Mouse (Mus musculus) lung, adult 18-20 months (tissue): ENCODE measurements around the gene Ltbp2.

Experiments used
- DNase-seq, 2 experiments: peaks; one replicate each; pipeline ENCODE4 v3.0.0; 2022; ENCODE audit warnings: mixed read lengths in 2 of 2

Gene Ltbp2

GRCm38 (mm10) chr12:84876481-84877121, at the start of gene Ltbp2:
Ltbp2 (minus strand) TSS chr12:84876532.
- DNase-seq: peak; percentile 88 to 93

- no peak for DNase-seq
Measured at GRCm38 (mm10) chr12:84924324-84924723, 48.0 kb upstream of the Ltbp2 start.

GRCm38 (mm10) chr12:84921881-84922419, 45.6 kb upstream of the Ltbp2 start:
- no peak for DNase-seq

GRCm38 (mm10) chr12:84918809-84919208, 42.5 kb upstream of the Ltbp2 start:
- no peak for DNase-seq

- DNase-seq: peak in 1 of 2 experiments; percentile 18
Measured at GRCm38 (mm10) chr12:84917799-84918198, 41.5 kb upstream of the Ltbp2 start.

- DNase-seq: peak; percentile 18 to 34
Measured at GRCm38 (mm10) chr12:84914959-84915358, 38.6 kb upstream of the Ltbp2 start.

- DNase-seq: no peak
Measured at GRCm38 (mm10) chr12:84912652-84913104, 36.3 kb upstream of the Ltbp2 start.

- DNase-seq: no peak
Measured at GRCm38 (mm10) chr12:84911640-84912039, 35.3 kb upstream of the Ltbp2 start.

- DNase-seq: no peak
Measured at GRCm38 (mm10) chr12:84910066-84910465, 33.7 kb upstream of the Ltbp2 start.

- peak; percentile 17 to 27 for DNase-seq
Measured at GRCm38 (mm10) chr12:84907627-84908480, 31.5 kb upstream of the Ltbp2 start.

- peak in 1 of 2 experiments; percentile 16 for DNase-seq
Measured at GRCm38 (mm10) chr12:84907024-84907626, 30.8 kb upstream of the Ltbp2 start.

GRCm38 (mm10) chr12:84904399-84904798, 28.1 kb upstream of the Ltbp2 start:
- DNase-seq: no peak

GRCm38 (mm10) chr12:84900317-84900716, 24.0 kb upstream of the Ltbp2 start:
- DNase-seq: no peak

GRCm38 (mm10) chr12:84897322-84897721, 21.0 kb upstream of the Ltbp2 start:
- no peak for DNase-seq

GRCm38 (mm10) chr12:84896235-84896634, 19.9 kb upstream of the Ltbp2 start:
- DNase-seq: peak in 1 of 2 experiments; percentile 11

- DNase-seq: no peak
Measured at GRCm38 (mm10) chr12:84893648-84894628, 17.6 kb upstream of the Ltbp2 start.

GRCm38 (mm10) chr12:84890289-84890688, 14.0 kb upstream of the Ltbp2 start:
- DNase-seq: no peak

- peak; percentile 23 to 35 for DNase-seq
Measured at GRCm38 (mm10) chr12:84885107-84885876, 9.0 kb upstream of the Ltbp2 start.

GRCm38 (mm10) chr12:84884423-84885076, 8.2 kb upstream of the Ltbp2 start:
- DNase-seq: no peak

GRCm38 (mm10) chr12:84882796-84883195, 6.5 kb upstream of the Ltbp2 start:
- DNase-seq: no peak

GRCm38 (mm10) chr12:84880091-84880490, 3.8 kb upstream of the Ltbp2 start:
- DNase-seq: no peak
